Comparison of ENCODE assay signal across 22 mouse cellular contexts in genomic region chr4:62557436-62557835, GRCm38 (mm10). TPM values are rescaled to one million over a fixed set of nuclear protein-coding genes. Genes with fewer than 3 reads are reported as not detected.
DNase-seq lines count a peak whose midpoint lies in the region; ATAC-seq and TF ChIP-seq lines count a peak whose summit lies in the region.
"Had no signal": no experiment of that assay in that cellular context is flagged by ENCODE, and none has a peak within 500 bp of the region (broad histone marks: within the 10 kb centered on the region; RNA-seq: fewer than 3 reads in every experiment).

No protein-coding gene starts in this region.

- no peaks in the 10 kb centered on the region for H3K4me1 ChIP-seq in embryonic facial prominence, embryonic 14.5 days (ENCODE audit: control insufficient read depth, insufficient read depth, low read length)
- H3K4me1 ChIP-seq in embryonic facial prominence, embryonic 10.5 days, result peaks cover 12% of the 10 kb centered on the region
- peaks cover 24% of the 10 kb centered on the region for H3K4me1 ChIP-seq in heart, embryonic 13.5 days
- H3K4me1 ChIP-seq: embryonic facial prominence, embryonic 12.5 days; liver, embryonic 12.5 days had no signal

- DNase-seq in embryonic facial prominence, embryonic 14.5 days (ENCODE audit: low spot score), result peak; percentile 42
- DNase-seq in embryonic facial prominence, embryonic 10.5 days (ENCODE audit: low spot score), result no peak
- DNase-seq in heart, postnatal 4 days, result no peak
- DNase-seq in thymus, postnatal 0 days (ENCODE audit: low spot score), result peak; percentile 15
- no peak for DNase-seq in thymus, postnatal 4 days
- DNase-seq in spleen, postnatal 4 days (ENCODE audit: low spot score in 2 of 2), result no peak
- no peak for DNase-seq in layer of hippocampus, adult 2 months (ENCODE audit: low spot score in 2 of 2)
- DNase-seq: cerebellum, adult 9-11 months; gastrocnemius, postnatal 36 days; kidney, adult 9 months; kidney, postnatal 36 days; layer of hippocampus, adult 9-11 months; left cerebral cortex, postnatal 4 days; lung, embryonic 14.5 days; right cerebral cortex, adult 18-20 months had no signal

- no peak overlapping the region for H3K4me3 ChIP-seq in embryonic facial prominence, embryonic 14.5 days (ENCODE audit: low read depth, low read length)
- no peak overlapping the region for H3K4me3 ChIP-seq in embryonic facial prominence, embryonic 10.5 days
- H3K4me3 ChIP-seq in heart, embryonic 13.5 days, result no peak overlapping the region
- no peak overlapping the region for H3K4me3 ChIP-seq in layer of hippocampus, adult 2 months
- H3K4me3 ChIP-seq: embryonic facial prominence, embryonic 12.5 days; heart, embryonic 15.5 days; hindbrain, embryonic 13.5 days; left cerebral cortex, adult 2 months; liver, embryonic 12.5 days; midbrain, embryonic 10.5 days had no signal

- no peak for ATAC-seq in embryonic facial prominence, embryonic 14.5 days (ENCODE audit: low read depth)
- no peak for ATAC-seq in heart, embryonic 13.5 days (ENCODE audit: extremely low read depth, insufficient number of reproducible peaks, low FRiP score, low TSS enrichment)
- ATAC-seq: liver, embryonic 12.5 days had no signal

- no peaks in the 10 kb centered on the region for H3K27me3 ChIP-seq in embryonic facial prominence, embryonic 14.5 days (replicated peaks; ENCODE audit: control insufficient read depth, insufficient read depth, low read length)
- H3K27me3 ChIP-seq in embryonic facial prominence, embryonic 10.5 days (replicated peaks; ENCODE audit: low read depth, poor library complexity, severe bottlenecking), result no peaks in the 10 kb centered on the region
- peaks cover 44% of the 10 kb centered on the region for H3K27me3 ChIP-seq in heart, embryonic 13.5 days (replicated peaks)
- H3K27me3 ChIP-seq: embryonic facial prominence, embryonic 12.5 days; hindbrain, embryonic 13.5 days; liver, embryonic 12.5 days had no signal

- no peak for TF ChIP-seq CTCF in layer of hippocampus, adult 2 months (conservative IDR thresholded peaks at IDR 0.05)

- no peaks in the 10 kb centered on the region for H3K9me3 ChIP-seq in embryonic facial prominence, embryonic 14.5 days (ENCODE audit: control insufficient read depth, low read length)
- H3K9me3 ChIP-seq in embryonic facial prominence, embryonic 10.5 days, result no peaks in the 10 kb centered on the region
- H3K9me3 ChIP-seq in heart, embryonic 13.5 days, result no peaks in the 10 kb centered on the region
- H3K9me3 ChIP-seq: embryonic facial prominence, embryonic 12.5 days; heart, embryonic 15.5 days; hindbrain, embryonic 13.5 days; liver, embryonic 12.5 days; midbrain, embryonic 10.5 days had no signal

- H3K4me2 ChIP-seq in embryonic facial prominence, embryonic 14.5 days (ENCODE audit: low read depth, low read length), result no peak overlapping the region
- peak overlapping the region; percentile 25 for H3K4me2 ChIP-seq in heart, embryonic 13.5 days
- H3K4me2 ChIP-seq: embryonic facial prominence, embryonic 12.5 days; heart, embryonic 15.5 days; hindbrain, embryonic 13.5 days; liver, embryonic 12.5 days; lung, embryonic 14.5 days had no signal

- 41% methylated on average over 3 of the region's 3 CpGs for WGBS in embryonic facial prominence, embryonic 14.5 days
- WGBS in embryonic facial prominence, embryonic 10.5 days, result 76% methylated on average over 3 of the region's 3 CpGs
- 38% methylated on average over 3 of the region's 3 CpGs for WGBS in heart, embryonic 13.5 days

- H3K36me3 ChIP-seq in embryonic facial prominence, embryonic 14.5 days (ENCODE audit: control insufficient read depth, insufficient read depth, low read length), result no peaks in the 10 kb centered on the region
- H3K36me3 ChIP-seq in embryonic facial prominence, embryonic 10.5 days (replicated peaks), result no peaks in the 10 kb centered on the region
- no peaks in the 10 kb centered on the region for H3K36me3 ChIP-seq in heart, embryonic 13.5 days
- H3K36me3 ChIP-seq: embryonic facial prominence, embryonic 12.5 days; heart, embryonic 15.5 days; hindbrain, embryonic 13.5 days; liver, embryonic 12.5 days; midbrain, embryonic 10.5 days had no signal

- no peak overlapping the region for H3K9ac ChIP-seq in embryonic facial prominence, embryonic 14.5 days (ENCODE audit: low read depth, low read length)
- no peak overlapping the region for H3K9ac ChIP-seq in heart, embryonic 13.5 days
- H3K9ac ChIP-seq: embryonic facial prominence, embryonic 12.5 days; heart, embryonic 15.5 days; hindbrain, embryonic 13.5 days; liver, embryonic 12.5 days; lung, embryonic 14.5 days had no signal

- H3K27ac ChIP-seq in embryonic facial prominence, embryonic 14.5 days (replicated peaks; ENCODE audit: low read depth, low read length), result no peak overlapping the region
- H3K27ac ChIP-seq in embryonic facial prominence, embryonic 10.5 days (replicated peaks), result no peak overlapping the region
- peak overlapping the region; percentile 48 for H3K27ac ChIP-seq in heart, embryonic 13.5 days (replicated peaks)
- no peak overlapping the region for H3K27ac ChIP-seq in layer of hippocampus, adult 2 months
- H3K27ac ChIP-seq: embryonic facial prominence, embryonic 12.5 days; heart, embryonic 15.5 days; hindbrain, embryonic 13.5 days; left cerebral cortex, adult 2 months; liver, embryonic 12.5 days; midbrain, embryonic 10.5 days had no signal

RNA-seq across cellular contexts. Expression of gene Rgs3, which starts 2.2 kb away (rescaled TPM):
- polyA plus RNA-seq in embryonic facial prominence, embryonic 14.5 days (2014; fragmentation: Nextera tagmentation; extraction: Ambion mirVana), result 37.2 and 38.8 TPM in 2 replicates
- 35.4 and 35.5 TPM in 2 replicates for polyA plus RNA-seq in embryonic facial prominence, embryonic 10.5 days (2016; fragmentation: Nextera tagmentation; extraction: Ambion mirVana)
- polyA plus RNA-seq in heart, embryonic 13.5 days (2015; fragmentation: Nextera tagmentation; extraction: Ambion mirVana), result 62.2 and 64.8 TPM in 2 replicates
- total RNA-seq in heart, postnatal 4 days (2021), result 10 to 100 TPM; 64.1 to 69.4 TPM
- 14.7 and 18.0 TPM in 2 replicates for polyA plus RNA-seq in thymus, postnatal 0 days (2015; fragmentation: Nextera tagmentation; extraction: Ambion mirVana)
- total RNA-seq in layer of hippocampus, adult 2 months (2021), result 10 to 100 TPM; 18.9 to 21.6 TPM

RNA-seq across cellular contexts. Expression of gene 4933430I17Rik, which starts 32.3 kb away (rescaled TPM):
- polyA plus RNA-seq in embryonic facial prominence, embryonic 14.5 days (2014; fragmentation: Nextera tagmentation; extraction: Ambion mirVana), result 0.37 and 0.43 TPM in 2 replicates
- 1.1 and 1.3 TPM in 2 replicates for polyA plus RNA-seq in embryonic facial prominence, embryonic 10.5 days (2016; fragmentation: Nextera tagmentation; extraction: Ambion mirVana)
- polyA plus RNA-seq in heart, embryonic 13.5 days (2015; fragmentation: Nextera tagmentation; extraction: Ambion mirVana), result 0.16 and 0.76 TPM in 2 replicates
- under 1 TPM; 0.19 to 0.25 TPM for total RNA-seq in heart, postnatal 4 days (2021)
- polyA plus RNA-seq in thymus, postnatal 0 days (2015; fragmentation: Nextera tagmentation; extraction: Ambion mirVana), result 0.32 and 0.49 TPM in 2 replicates
- under 1 TPM in 1 of 2 experiments, not detected in 1; 0.44 TPM for total RNA-seq in layer of hippocampus, adult 2 months (2021)
- total RNA-seq: gastrocnemius, postnatal 36 days had no signal

RNA-seq across cellular contexts. Expression of gene Pole3, which starts 32.6 kb away (rescaled TPM):
- 66.3 and 72.7 TPM in 2 replicates for polyA plus RNA-seq in embryonic facial prominence, embryonic 14.5 days (2014; fragmentation: Nextera tagmentation; extraction: Ambion mirVana)
- polyA plus RNA-seq in embryonic facial prominence, embryonic 10.5 days (2016; fragmentation: Nextera tagmentation; extraction: Ambion mirVana), result 117 and 120 TPM in 2 replicates
- 54.6 and 54.8 TPM in 2 replicates for polyA plus RNA-seq in heart, embryonic 13.5 days (2015; fragmentation: Nextera tagmentation; extraction: Ambion mirVana)
- 10 to 100 TPM; 28.2 to 31.1 TPM for total RNA-seq in heart, postnatal 4 days (2021)
- 55.2 and 62.3 TPM in 2 replicates for polyA plus RNA-seq in thymus, postnatal 0 days (2015; fragmentation: Nextera tagmentation; extraction: Ambion mirVana)
- total RNA-seq in layer of hippocampus, adult 2 months (2021), result 10 to 100 TPM; 28.0 to 28.5 TPM

RNA-seq across cellular contexts. Expression of gene Alad, which starts 37.7 kb away (rescaled TPM):
- polyA plus RNA-seq in embryonic facial prominence, embryonic 14.5 days (2014; fragmentation: Nextera tagmentation; extraction: Ambion mirVana), result 65.5 and 75.8 TPM in 2 replicates
- 106 and 114 TPM in 2 replicates for polyA plus RNA-seq in embryonic facial prominence, embryonic 10.5 days (2016; fragmentation: Nextera tagmentation; extraction: Ambion mirVana)
- polyA plus RNA-seq in heart, embryonic 13.5 days (2015; fragmentation: Nextera tagmentation; extraction: Ambion mirVana), result 68.6 and 84.6 TPM in 2 replicates
- total RNA-seq in heart, postnatal 4 days (2021), result 10 to 100 TPM; 63.8 to 69.8 TPM
- 52.8 and 54.4 TPM in 2 replicates for polyA plus RNA-seq in thymus, postnatal 0 days (2015; fragmentation: Nextera tagmentation; extraction: Ambion mirVana)
- total RNA-seq in layer of hippocampus, adult 2 months (2021), result 10 to 100 TPM; 24.6 to 31.5 TPM

RNA-seq across cellular contexts. Expression of gene Hdhd3, which starts 54.2 kb away (rescaled TPM):
- 12.6 and 13.9 TPM in 2 replicates for polyA plus RNA-seq in embryonic facial prominence, embryonic 14.5 days (2014; fragmentation: Nextera tagmentation; extraction: Ambion mirVana)
- polyA plus RNA-seq in embryonic facial prominence, embryonic 10.5 days (2016; fragmentation: Nextera tagmentation; extraction: Ambion mirVana), result 11.0 and 13.2 TPM in 2 replicates
- 7.7 and 9.9 TPM in 2 replicates for polyA plus RNA-seq in heart, embryonic 13.5 days (2015; fragmentation: Nextera tagmentation; extraction: Ambion mirVana)
- total RNA-seq in heart, postnatal 4 days (2021), result 1 to 10 TPM; 6.3 to 6.9 TPM
- polyA plus RNA-seq in thymus, postnatal 0 days (2015; fragmentation: Nextera tagmentation; extraction: Ambion mirVana), result 7.0 and 7.5 TPM in 2 replicates
- 10 to 100 TPM in 1 of 2 experiments, 1 to 10 TPM in 1; 7.9 to 11.1 TPM for total RNA-seq in layer of hippocampus, adult 2 months (2021)

Comparison
In these comparisons a context has a peak if more than half of its experiments do, and no peak if none do; other contexts are left out.
1. DNase-seq: peak in embryonic facial prominence, embryonic 14.5 days (single experiment) and thymus, postnatal 0 days (single experiment); none in embryonic facial prominence, embryonic 10.5 days (single experiment), heart, postnatal 4 days (single experiment), thymus, postnatal 4 days (single experiment), spleen, postnatal 4 days (0 of 2) and layer of hippocampus, adult 2 months (0 of 2).